Comparison of ENCODE assay signal across 20 mouse cellular contexts in genomic region chr10:29198642-29199041, GRCm38 (mm10). TPM values are rescaled to one million over a fixed set of nuclear protein-coding genes. Genes with fewer than 3 reads are reported as not detected.
DNase-seq lines count a peak whose midpoint lies in the region; ATAC-seq lines count a peak whose summit lies in the region.
"Had no signal": no experiment of that assay in that cellular context is flagged by ENCODE, and none has a peak within 500 bp of the region (broad histone marks: within the 10 kb centered on the region; RNA-seq: fewer than 3 reads in every experiment).

Gene Gm49353, plus strand, starts transcription at chr10:29198954.

- H3K4me1 ChIP-seq in hindbrain, embryonic 14.5 days (replicated peaks; ENCODE audit: control insufficient read depth, insufficient read depth, low read length) = no peaks in the 10 kb centered on the region
- no peaks in the 10 kb centered on the region for H3K4me1 ChIP-seq in hindbrain, embryonic 12.5 days
- H3K4me1 ChIP-seq in neural tube, embryonic 13.5 days (replicated peaks) = no peaks in the 10 kb centered on the region
- H3K4me1 ChIP-seq: embryonic facial prominence, embryonic 15.5 days; heart, embryonic 12.5 days; liver, embryonic 13.5 days; megakaryocyte, embryonic 14.5 days had no signal

- no peak within 1 kb of the TSS for H3K27ac ChIP-seq in hindbrain, embryonic 14.5 days
- no peak within 1 kb of the TSS for H3K27ac ChIP-seq in hindbrain, embryonic 12.5 days
- H3K27ac ChIP-seq in neural tube, embryonic 13.5 days (replicated peaks) = no peak within 1 kb of the TSS
- H3K27ac ChIP-seq: embryonic facial prominence, embryonic 15.5 days; liver, embryonic 13.5 days had no signal

- H3K36me3 ChIP-seq in hindbrain, embryonic 14.5 days (replicated peaks; ENCODE audit: control insufficient read depth, insufficient read depth) = peaks cover 81% of the 10 kb centered on the region
- H3K36me3 ChIP-seq in hindbrain, embryonic 12.5 days = peaks cover 61% of the 10 kb centered on the region
- H3K36me3 ChIP-seq in neural tube, embryonic 13.5 days = peaks cover 79% of the 10 kb centered on the region
- H3K36me3 ChIP-seq: embryonic facial prominence, embryonic 15.5 days; heart, embryonic 12.5 days; liver, embryonic 13.5 days had no signal

- no peak within 1 kb of the TSS for H3K9ac ChIP-seq in hindbrain, embryonic 14.5 days
- no peak within 1 kb of the TSS for H3K9ac ChIP-seq in hindbrain, embryonic 12.5 days
- H3K9ac ChIP-seq in neural tube, embryonic 13.5 days = no peak within 1 kb of the TSS
- H3K9ac ChIP-seq: embryonic facial prominence, embryonic 15.5 days; heart, embryonic 12.5 days; liver, embryonic 13.5 days had no signal

- no peak within 1 kb of the TSS for H3K4me2 ChIP-seq in hindbrain, embryonic 14.5 days (replicated peaks)
- H3K4me2 ChIP-seq in hindbrain, embryonic 12.5 days (replicated peaks) = no peak within 1 kb of the TSS
- no peak within 1 kb of the TSS for H3K4me2 ChIP-seq in neural tube, embryonic 13.5 days
- H3K4me2 ChIP-seq: embryonic facial prominence, embryonic 15.5 days; heart, embryonic 12.5 days; liver, embryonic 13.5 days had no signal

- intact Hi-C loops in left cerebral cortex, postnatal 10 days (cut with DNase I) = no loop called here

- WGBS in hindbrain, embryonic 14.5 days = 92% methylated on average over 7 of the region's 7 CpGs
- WGBS in hindbrain, embryonic 12.5 days = 96% methylated on average over 7 of the region's 7 CpGs
- WGBS in neural tube, embryonic 13.5 days = 83% methylated on average over 7 of the region's 7 CpGs

- H3K9me3 ChIP-seq in hindbrain, embryonic 14.5 days (ENCODE audit: control insufficient read depth, low read length) = no peaks in the 10 kb centered on the region
- no peaks in the 10 kb centered on the region; the same call in 1 of the 2 replicates for H3K9me3 ChIP-seq in hindbrain, embryonic 12.5 days (replicated peaks)
- no peaks in the 10 kb centered on the region; the same call in 1 of the 2 replicates for H3K9me3 ChIP-seq in neural tube, embryonic 13.5 days
- H3K9me3 ChIP-seq: embryonic facial prominence, embryonic 15.5 days had no signal

- no peak for ATAC-seq in hindbrain, embryonic 14.5 days (ENCODE audit: low FRiP score)
- ATAC-seq in hindbrain, embryonic 12.5 days (ENCODE audit: low FRiP score) = no peak
- ATAC-seq in neural tube, embryonic 13.5 days (ENCODE audit: low read depth) = no peak
- ATAC-seq: intestine, embryonic 16.5 days had no signal

- no peak within 1 kb of the TSS for H3K4me3 ChIP-seq in hindbrain, embryonic 14.5 days (replicated peaks; ENCODE audit: low read length)
- no peak within 1 kb of the TSS for H3K4me3 ChIP-seq in hindbrain, embryonic 12.5 days
- no peak within 1 kb of the TSS for H3K4me3 ChIP-seq in neural tube, embryonic 13.5 days
- H3K4me3 ChIP-seq: embryonic facial prominence, embryonic 15.5 days; heart, embryonic 12.5 days; liver, embryonic 13.5 days; megakaryocyte, embryonic 14.5 days had no signal

- H3K27me3 ChIP-seq in hindbrain, embryonic 14.5 days (ENCODE audit: control insufficient read depth, insufficient read depth, low read length) = no peaks in the 10 kb centered on the region
- H3K27me3 ChIP-seq in hindbrain, embryonic 12.5 days = no peaks in the 10 kb centered on the region
- H3K27me3 ChIP-seq in neural tube, embryonic 13.5 days = no peaks in the 10 kb centered on the region
- H3K27me3 ChIP-seq: embryonic facial prominence, embryonic 15.5 days; heart, embryonic 12.5 days; liver, embryonic 13.5 days; megakaryocyte, embryonic 14.5 days had no signal

- no peak for DNase-seq in hindbrain, embryonic 14.5 days (ENCODE audit: low spot score)
- no peak for DNase-seq in neural tube, embryonic 10.5 days (ENCODE audit: extremely low spot score, low spot score)
- no peak for DNase-seq in left cerebral cortex, postnatal 10 days (ENCODE audit: extremely low spot score in 1 of 2, low spot score in 2 of 2)
- peak; percentile 47 for DNase-seq in telencephalon, adult 2 months (ENCODE audit: low read depth, low spot score)
- DNase-seq in urinary bladder, postnatal 36 days (ENCODE audit: low spot score in 2 of 2) = no peak
- no peak for DNase-seq in testis, postnatal 14 days (ENCODE audit: low spot score)
- DNase-seq: cerebellum, adult 2 months; gastrocnemius, postnatal 36 days; heart, postnatal 4 days; liver, embryonic 13.5 days; right cerebral cortex, postnatal 4 days had no signal

RNA-seq across cellular contexts. Expression of gene Gm49353, which starts in this region (rescaled TPM):
- polyA plus RNA-seq in hindbrain, embryonic 14.5 days (2014; fragmentation: Nextera tagmentation; extraction: Ambion mirVana) = 10.4 and 12.4 TPM in 2 replicates
- 5.2 and 6.7 TPM in 2 replicates for polyA plus RNA-seq in hindbrain, embryonic 12.5 days (2016; fragmentation: Nextera tagmentation; extraction: Ambion mirVana)
- 13.0 and 14.8 TPM in 2 replicates for polyA plus RNA-seq in neural tube, embryonic 13.5 days (2015; fragmentation: Nextera tagmentation; extraction: Ambion mirVana)
- total RNA-seq in left cerebral cortex, postnatal 10 days (2021) = 10 to 100 TPM; 27.1 to 29.6 TPM
- total RNA-seq: gastrocnemius, postnatal 36 days; heart, postnatal 4 days had no signal
- polyA plus RNA-seq: heart, embryonic 12.5 days; kidney, embryonic 16.5 days; limb, embryonic 11.5 days; liver, embryonic 13.5 days; lung, embryonic 16.5 days had no signal
